In the genomic region with DNA sequence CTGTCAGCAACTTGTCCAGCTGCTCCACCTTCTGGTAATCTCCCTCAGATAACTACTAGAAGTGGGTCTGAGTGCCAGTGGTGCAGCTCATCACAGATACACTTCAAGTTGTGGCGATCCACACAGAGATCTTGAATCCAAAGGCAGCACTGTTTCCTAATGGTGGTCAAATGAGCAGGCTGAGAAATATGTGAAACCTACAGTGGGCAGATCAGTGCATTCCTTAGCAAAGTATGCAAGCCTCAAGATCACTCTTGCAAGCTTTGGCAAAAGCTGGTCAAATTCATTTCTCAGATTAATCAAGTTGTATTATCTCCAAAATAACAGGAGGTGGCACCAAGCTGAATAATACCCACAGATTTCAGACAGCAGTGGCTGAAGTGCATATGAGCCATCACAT, we compare ENCODE assay signal across 24 mouse cellular contexts. TPM values are rescaled to one million over a fixed set of nuclear protein-coding genes. Genes with fewer than 3 reads are reported as not detected.
A peak's percentile ranks its signal among the peaks of the same experiment; 100 is the strongest.
DNase-seq lines count a peak whose midpoint lies in the region; ATAC-seq and TF ChIP-seq lines count a peak whose summit lies in the region.
"Had no signal": no experiment of that assay in that cellular context is flagged by ENCODE, and none has a peak within 500 bp of the region (broad histone marks: within the 10 kb centered on the region; RNA-seq: fewer than 3 reads in every experiment).

No protein-coding gene starts in this region.

- H3K27ac ChIP-seq in neural tube, embryonic 15.5 days (replicated peaks): no peak overlapping the region
- H3K27ac ChIP-seq: embryonic facial prominence, embryonic 10.5 days; embryonic facial prominence, embryonic 12.5 days; forebrain, embryonic 13.5 days; forebrain, embryonic 15.5 days had no signal

- peak; percentile 27 for TF ChIP-seq CTCF in Patski (IDR thresholded peaks at IDR 0.05)

- no peak overlapping the region for H3K4me3 ChIP-seq in neural tube, embryonic 15.5 days (replicated peaks)
- H3K4me3 ChIP-seq: embryonic facial prominence, embryonic 10.5 days; embryonic facial prominence, embryonic 12.5 days; forebrain, embryonic 13.5 days; forebrain, embryonic 15.5 days had no signal

- H3K4me1 ChIP-seq in neural tube, embryonic 15.5 days: no peaks in the 10 kb centered on the region
- H3K4me1 ChIP-seq: embryonic facial prominence, embryonic 10.5 days; embryonic facial prominence, embryonic 12.5 days; forebrain, embryonic 13.5 days; forebrain, embryonic 15.5 days had no signal

- in situ Hi-C loops in Patski (cut with MboI; ENCODE audit: low pct_unique_long_range_greater_than_20kb): loop anchor here (5.0 kb wide), 1 partner anchor 270 kb away; no protein-coding TSS in a partner anchor

- DNase-seq in 3T3-L1 (ENCODE audit: low read depth, low spot score) (peak; percentile 12), Patski (ENCODE audit: low read depth, low spot score) (peak; percentile 10)
- DNase-seq in Muller cell, postnatal 12 days (ENCODE audit: inconsistent ontology term): peak; percentile 56
- DNase-seq in spleen, postnatal 10 days (ENCODE audit: low spot score in 2 of 2): no peak
- no peak for DNase-seq in thymus, postnatal 10 days (ENCODE audit: low spot score in 2 of 2)
- DNase-seq: adrenal gland, adult 8-10 months; adrenal gland, postnatal 14 days; adrenal gland, postnatal 36 days; B cell, adult 2 months; cerebellum, adult 11 months; cerebellum, adult 18-20 months; cerebellum, adult 8-10 months; cerebellum, postnatal 10 days; cerebellum, postnatal 25 days; forebrain, postnatal 0 days had no signal

- POLR2A ChIA-PET in Patski (lab: Charles Lee): no interaction called here

- H3K4me2 ChIP-seq in neural tube, embryonic 15.5 days: no peak overlapping the region
- H3K4me2 ChIP-seq: embryonic facial prominence, embryonic 12.5 days; forebrain, embryonic 13.5 days; forebrain, embryonic 15.5 days had no signal

- no peaks in the 10 kb centered on the region for H3K36me3 ChIP-seq in neural tube, embryonic 15.5 days
- H3K36me3 ChIP-seq: embryonic facial prominence, embryonic 10.5 days; embryonic facial prominence, embryonic 12.5 days; forebrain, embryonic 15.5 days; G1E had no signal

- CTCF ChIA-PET in Patski (lab: Charles Lee): interaction anchor here (1.4 kb wide), 1 partner anchor 272 kb away, joined by 3 read pairs; no protein-coding TSS in a partner anchor

- no peaks in the 10 kb centered on the region for H3K9me3 ChIP-seq in neural tube, embryonic 15.5 days (replicated peaks)
- H3K9me3 ChIP-seq: embryonic facial prominence, embryonic 10.5 days; embryonic facial prominence, embryonic 12.5 days; forebrain, embryonic 13.5 days; forebrain, embryonic 15.5 days; G1E had no signal

- no peak overlapping the region for H3K9ac ChIP-seq in neural tube, embryonic 15.5 days (replicated peaks)
- H3K9ac ChIP-seq: embryonic facial prominence, embryonic 12.5 days; forebrain, embryonic 13.5 days; forebrain, embryonic 15.5 days; forebrain, postnatal 0 days had no signal

- peak; percentile 98 for ATAC-seq in Patski
- no peak for ATAC-seq in neural tube, embryonic 15.5 days (ENCODE audit: low FRiP score)
- ATAC-seq: activated CD4-positive, CD25-positive, alpha-beta regulatory T cell, adult 4 months; CD4-positive, CD25-positive, alpha-beta regulatory T cell, adult 4 months; forebrain, embryonic 13.5 days; forebrain, embryonic 15.5 days; forebrain, postnatal 0 days had no signal

- peaks cover 45% of the 10 kb centered on the region for H3K27me3 ChIP-seq in Patski
- no peaks in the 10 kb centered on the region for H3K27me3 ChIP-seq in neural tube, embryonic 15.5 days (replicated peaks)
- H3K27me3 ChIP-seq: CH12.LX; embryonic facial prominence, embryonic 12.5 days; forebrain, embryonic 13.5 days; forebrain, embryonic 15.5 days had no signal

- 100% methylated on average over 1 of the region's 1 CpGs for WGBS in neural tube, embryonic 15.5 days

RNA-seq across cellular contexts. Expression of a gene that starts 23.9 kb away (rescaled TPM):
- polyA plus RNA-seq in Patski (2021): 11.8 TPM
- polyA plus RNA-seq in neural tube, embryonic 15.5 days (2015; fragmentation: Nextera tagmentation; extraction: Ambion mirVana): 60.4 and 67.9 TPM in 2 replicates

RNA-seq across cellular contexts. Expression of a gene that starts 29.3 kb away (rescaled TPM):
- polyA plus RNA-seq in Patski (2021): 8.1 TPM
- polyA plus RNA-seq in neural tube, embryonic 15.5 days (2015; fragmentation: Nextera tagmentation; extraction: Ambion mirVana): 3.1 and 3.4 TPM in 2 replicates

Comparison
In these comparisons a context has a peak if more than half of its experiments do, and no peak if none do; other contexts are left out.
1. DNase-seq: peak in 3T3-L1 (single experiment), Muller cell, postnatal 12 days (single experiment) and Patski (single experiment); none in spleen, postnatal 10 days (0 of 2) and thymus, postnatal 10 days (0 of 2).